Mouse (Mus musculus) thymus, postnatal 14 days (tissue): ENCODE data around the gene Cntrob.
"Not testable (repeated sequence)": the region's sequence is repeated elsewhere in the genome, so short reads cannot be mapped to it uniquely, and the experiment has no call there.

ENCODE experiments used
- DNase-seq: peaks from one replicate; pipeline ENCODE4 v3.0.0; 2021

The Cntrob gene

DNA sequence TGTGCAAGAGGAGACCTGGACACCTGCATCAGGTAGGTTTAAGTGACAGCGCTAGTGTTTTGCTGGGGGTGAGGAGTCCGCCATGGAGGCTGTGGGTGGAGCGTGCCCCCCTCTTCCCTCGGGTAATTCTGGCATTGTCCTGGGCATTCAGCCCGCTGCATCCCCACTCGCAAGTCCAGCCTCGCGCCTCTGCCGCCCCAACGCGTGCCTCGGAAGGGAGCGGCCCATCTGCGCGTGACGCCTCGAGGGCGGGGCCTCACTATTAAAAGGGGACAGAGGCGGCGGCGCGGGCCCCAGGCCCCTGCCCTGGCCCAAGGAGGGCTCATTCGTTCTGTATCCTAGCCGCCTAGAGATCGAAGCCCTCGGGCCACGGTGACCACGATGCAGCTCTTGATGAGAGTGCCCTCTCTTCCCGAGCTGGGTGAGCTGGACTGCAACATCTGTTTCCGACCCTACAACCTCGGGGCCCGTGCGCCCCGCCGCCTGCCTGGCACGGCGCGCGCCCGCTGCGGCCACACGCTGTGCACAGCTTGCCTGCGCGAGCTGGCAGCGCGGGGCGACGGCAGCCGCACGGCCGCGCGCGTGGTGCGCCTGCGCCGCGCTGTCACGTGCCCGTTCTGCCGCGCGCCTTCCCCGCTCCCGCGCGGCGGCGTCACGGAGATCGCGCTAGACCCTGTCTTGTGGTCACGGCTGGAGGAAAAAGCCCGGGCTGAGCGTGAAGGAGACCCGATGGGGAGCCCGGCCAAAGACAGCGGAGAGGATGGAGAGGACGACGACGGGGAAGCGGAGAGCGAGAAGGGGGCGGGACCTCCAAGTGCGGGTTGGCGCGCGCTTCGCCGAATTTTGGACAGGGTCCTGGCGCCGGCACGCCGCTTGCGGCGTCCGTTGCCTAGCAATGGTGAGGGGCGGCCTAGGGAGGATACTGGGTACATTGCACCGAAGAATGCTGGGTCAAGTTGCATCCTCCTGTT lies 16.9 kb upstream of the Cntrob start, which contains the start of gene Rnf227:
Gene Rnf227 (plus strand): TSS at position 301 of the 971 bp plus-strand sequence.
- peak; percentile 79 for DNase-seq

DNA sequence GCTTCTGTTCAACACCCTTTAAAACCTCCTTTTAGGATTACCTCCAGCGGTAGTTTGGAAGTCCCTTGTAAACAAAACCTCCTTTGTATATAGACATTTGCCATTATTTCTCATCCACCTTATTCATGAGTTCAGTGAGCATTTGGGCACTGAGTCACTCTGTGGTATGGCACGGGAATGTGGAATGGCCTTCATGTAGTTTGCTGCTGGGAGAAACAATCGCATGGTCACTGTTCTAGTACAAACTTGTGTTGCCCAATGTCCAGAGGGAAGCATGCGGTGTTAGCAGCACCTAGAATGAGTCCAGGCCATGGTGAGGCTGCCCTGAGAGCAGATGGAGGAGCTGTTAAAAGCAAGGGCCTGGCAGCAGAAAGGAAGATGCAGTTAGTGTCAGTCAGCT lies 11.2 kb upstream of the Cntrob start:
- DNase-seq: no peak

DNA sequence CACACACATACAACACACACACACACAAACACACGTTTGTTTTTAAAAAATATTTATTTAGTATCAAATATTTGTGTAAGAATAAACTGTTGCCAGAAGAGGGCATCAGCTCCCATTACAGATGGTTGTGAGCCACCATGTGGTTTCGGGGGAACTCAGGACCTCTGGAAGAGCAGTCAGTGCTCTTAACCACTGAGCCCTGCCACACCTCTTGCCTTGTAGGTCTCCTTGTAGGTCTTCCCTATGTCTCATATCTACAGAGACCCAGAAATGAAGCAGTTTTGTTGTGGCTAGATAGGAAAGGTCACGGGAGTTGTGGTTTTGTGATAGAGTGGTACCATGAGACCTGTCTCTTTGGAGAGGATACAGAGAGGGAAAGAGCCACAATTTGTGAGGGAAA lies 10.3 kb upstream of the Cntrob start:
- no peak for DNase-seq

DNA sequence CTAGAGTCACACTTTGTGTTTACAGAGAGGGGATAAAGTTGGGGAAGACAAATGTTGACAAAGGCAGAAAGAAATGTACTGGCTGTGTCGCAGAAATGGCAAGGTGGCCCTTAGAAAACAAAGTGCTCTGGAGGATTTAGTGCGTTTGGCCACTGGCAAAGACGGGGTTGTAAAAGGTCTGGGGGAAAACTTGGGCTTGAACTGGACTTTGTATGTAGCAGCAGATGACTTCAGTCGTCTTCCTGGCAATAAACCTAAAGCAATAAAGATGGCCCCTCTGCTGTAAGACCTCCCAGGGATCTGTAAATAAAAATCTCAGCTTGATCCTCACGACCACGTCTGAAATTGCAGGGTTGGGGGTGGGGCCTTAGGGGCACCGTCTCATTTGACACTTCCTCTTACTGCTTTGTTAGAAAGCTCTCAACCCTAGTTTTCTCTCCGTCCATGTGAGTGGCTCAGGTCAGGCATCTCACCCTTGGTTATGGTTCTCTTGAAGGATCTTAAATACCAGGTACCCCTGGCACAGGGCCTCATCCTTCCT lies 9.2 kb upstream of the Cntrob start:
- DNase-seq: no peak

DNA sequence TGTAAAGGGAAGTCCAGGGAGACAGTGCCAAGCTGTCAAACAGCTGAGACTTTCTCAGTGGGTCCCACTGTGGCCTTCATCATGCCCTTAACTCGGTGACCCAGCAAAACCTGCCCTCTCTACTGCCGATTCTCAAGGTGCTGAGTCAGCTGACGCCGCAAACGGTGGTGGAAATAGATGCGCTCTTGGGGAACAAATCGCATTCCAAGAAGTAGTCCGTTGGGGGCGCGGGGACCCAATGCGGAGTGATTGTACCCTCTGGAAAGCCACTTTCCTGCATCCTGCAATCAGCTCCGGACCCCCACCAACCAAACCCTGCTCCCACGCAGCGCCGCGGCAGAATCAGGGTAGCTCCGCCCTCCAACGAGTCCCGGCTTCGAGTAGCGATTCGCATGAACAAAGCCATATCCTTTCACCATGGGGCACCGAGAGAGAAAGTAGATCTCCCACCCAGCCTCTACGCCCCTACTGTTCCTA lies 8.4 kb upstream of the Cntrob start:
- DNase-seq: peak; percentile 84

DNA sequence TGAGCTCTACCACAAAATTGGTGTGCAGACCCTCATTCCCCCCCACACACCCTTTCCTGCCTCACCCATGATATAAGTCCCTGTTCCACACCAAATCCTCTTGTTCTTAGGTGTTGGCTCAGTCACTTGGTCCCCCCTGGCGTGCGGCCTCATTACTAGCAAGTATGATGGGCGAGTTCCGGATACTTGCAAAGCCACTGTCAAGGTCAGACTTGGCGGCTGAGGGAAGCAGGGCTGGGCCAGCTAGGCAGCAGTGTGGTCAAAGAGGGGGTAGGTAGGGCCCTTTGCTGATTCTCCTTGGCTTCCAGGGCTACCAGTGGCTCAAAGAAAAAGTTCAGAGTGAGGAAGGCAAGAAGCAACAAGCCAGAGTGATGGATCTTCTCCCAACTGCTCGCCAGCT lies 7.6 kb upstream of the Cntrob start:
- DNase-seq: no peak

DNA sequence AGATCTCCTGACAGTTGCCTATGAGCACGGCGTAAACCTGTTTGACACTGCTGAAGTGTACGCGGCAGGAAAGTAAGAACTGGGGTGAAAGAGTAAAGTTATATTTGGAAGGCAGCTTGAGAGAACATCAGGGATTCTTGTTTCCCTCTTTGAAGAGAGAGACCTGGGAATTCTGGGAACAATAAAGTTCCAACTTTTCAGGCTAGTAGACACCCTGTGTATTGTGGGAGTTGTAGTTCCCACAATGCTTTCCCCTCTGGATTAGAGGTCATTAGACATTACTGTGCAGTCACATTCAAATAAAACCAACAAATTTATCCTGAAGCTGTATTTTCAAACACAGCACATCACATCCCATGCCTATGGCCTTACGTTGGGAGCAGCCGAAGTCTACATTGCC lies 4.9 kb upstream of the Cntrob start:
- no peak for DNase-seq

DNA sequence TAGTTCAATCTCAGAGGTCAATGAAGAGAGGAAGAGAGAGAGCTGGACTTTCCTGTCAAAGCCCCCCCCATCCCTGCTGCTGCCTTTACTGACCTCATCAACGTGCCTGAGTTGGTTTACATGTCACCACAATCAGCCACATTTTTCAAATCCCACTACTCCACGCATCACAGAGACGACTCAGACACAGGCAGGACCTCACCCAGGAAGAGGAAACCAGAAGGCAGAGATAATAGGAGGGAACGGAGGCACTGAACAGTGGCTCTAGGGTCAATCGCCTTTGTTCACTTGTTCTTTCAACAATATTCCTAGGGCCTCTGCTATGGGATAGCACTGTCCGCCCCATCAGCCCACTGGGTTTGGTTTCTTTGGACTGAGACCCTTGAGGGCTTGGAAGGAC lies 4.1 kb upstream of the Cntrob start:
- DNase-seq: no peak

DNA sequence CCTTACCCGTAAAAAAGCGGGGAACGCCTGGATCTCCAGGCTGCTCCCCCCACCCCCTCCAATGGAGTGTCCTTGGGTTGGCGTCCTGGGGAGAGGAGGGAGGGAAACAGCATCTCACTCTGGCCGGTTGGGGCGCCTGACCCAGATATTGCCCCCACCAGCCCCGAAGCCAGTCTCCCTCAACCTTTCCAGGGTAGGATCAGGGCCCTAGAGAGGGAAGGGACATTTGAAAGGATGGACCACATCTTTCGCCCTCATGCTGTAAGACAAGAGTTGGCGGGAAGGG lies 3.5 kb upstream of the Cntrob start:
- no peak for DNase-seq

DNA sequence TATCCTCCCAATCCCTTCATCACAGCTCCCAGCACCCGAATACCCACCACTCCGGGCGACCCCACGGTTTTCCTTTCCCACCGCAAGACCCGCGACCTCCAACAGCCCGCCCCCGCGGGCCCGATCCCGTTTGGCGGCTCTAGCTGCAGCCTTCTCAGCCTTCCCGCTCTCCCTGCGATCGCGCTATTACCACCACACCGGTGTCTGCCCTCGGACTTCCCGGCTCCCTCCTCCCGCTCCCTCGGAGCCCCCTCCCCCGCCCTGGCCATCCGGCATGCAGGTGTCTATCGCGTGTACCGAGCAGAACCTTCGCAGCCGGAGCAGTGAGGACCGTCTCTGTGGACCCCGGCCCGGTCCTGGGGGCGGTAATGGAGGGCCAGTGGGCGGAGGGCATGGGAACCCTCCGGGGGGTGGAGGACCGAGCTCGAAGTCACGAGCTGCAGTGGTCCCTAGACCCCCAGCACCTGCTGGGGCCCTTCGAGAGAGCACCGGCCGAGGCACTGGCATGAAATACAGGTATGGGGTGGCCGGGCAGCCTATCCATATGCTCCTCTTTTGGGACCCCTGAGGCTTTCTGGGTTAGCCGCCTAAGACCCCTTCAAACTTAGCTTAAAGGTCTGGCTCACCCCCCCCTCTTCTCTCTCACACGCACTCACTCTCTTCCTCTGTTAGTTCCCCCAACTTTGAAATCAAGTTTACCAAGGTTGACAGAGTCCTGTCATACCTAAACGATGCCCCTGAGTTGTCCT lies 3.0 kb upstream of the Cntrob start:
- peak; percentile 63 for DNase-seq

DNA sequence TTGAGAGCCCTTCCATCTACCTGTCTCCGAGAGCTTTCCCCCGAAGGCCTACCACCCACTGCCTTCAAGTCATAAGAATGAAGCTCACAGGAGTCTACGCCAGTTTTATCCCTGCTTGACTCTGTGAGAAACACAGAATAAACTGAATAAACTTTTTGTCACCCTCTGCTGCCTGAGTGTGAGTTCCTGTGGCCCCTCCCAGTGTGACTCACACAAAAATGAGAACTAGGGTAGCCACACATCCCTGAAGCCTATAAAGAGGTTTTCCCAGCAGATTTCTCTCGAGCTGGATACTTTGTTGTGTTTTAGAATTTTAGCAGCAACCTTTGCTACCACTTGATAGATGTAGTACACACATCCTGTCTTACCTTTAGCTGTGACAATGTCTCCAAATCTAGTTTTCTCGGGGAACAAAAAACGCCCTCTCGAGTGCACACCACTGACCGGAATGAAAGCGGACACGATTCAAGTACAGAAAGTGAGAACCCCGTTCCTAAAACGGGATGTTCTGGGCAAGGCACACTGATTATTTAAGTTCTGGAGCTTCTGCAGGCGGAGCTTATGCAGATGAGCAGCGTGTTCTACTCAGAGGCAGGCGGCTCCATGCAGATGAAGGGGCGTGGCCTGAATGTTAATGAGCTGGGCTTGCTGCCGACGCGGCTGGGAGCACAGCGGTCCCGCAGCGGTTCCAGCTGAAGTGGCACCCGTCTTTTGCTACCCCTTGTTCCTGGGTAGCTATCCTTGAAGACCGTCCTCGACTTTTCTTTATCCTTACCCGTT lies 2.2 kb upstream of the Cntrob start, which contains the start of gene Kcnab3:
Gene Kcnab3 (plus strand): TSS at position 631 of the 780 bp plus-strand sequence.
- peak; percentile 91 for DNase-seq

DNA sequence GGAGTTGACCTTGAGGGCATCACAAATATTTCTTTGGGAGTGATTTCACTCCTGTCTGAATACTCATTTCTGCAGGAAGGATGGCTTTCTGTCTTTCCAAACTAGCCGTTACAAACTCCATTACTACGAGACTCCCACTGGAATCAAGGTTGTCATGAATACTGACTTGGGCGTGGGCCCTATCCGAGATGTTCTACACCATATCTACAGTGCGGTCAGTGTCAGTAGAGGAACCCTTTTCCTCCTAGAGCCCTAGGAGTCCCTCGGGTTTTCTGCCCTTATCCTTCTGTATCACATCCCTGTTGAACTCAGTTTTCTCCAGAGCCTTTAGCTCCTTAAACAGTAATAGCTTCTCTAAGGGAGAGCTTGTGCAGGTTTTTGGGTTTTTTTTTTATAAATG lies 1.2 kb upstream of the Cntrob start:
- DNase-seq: no peak

DNA sequence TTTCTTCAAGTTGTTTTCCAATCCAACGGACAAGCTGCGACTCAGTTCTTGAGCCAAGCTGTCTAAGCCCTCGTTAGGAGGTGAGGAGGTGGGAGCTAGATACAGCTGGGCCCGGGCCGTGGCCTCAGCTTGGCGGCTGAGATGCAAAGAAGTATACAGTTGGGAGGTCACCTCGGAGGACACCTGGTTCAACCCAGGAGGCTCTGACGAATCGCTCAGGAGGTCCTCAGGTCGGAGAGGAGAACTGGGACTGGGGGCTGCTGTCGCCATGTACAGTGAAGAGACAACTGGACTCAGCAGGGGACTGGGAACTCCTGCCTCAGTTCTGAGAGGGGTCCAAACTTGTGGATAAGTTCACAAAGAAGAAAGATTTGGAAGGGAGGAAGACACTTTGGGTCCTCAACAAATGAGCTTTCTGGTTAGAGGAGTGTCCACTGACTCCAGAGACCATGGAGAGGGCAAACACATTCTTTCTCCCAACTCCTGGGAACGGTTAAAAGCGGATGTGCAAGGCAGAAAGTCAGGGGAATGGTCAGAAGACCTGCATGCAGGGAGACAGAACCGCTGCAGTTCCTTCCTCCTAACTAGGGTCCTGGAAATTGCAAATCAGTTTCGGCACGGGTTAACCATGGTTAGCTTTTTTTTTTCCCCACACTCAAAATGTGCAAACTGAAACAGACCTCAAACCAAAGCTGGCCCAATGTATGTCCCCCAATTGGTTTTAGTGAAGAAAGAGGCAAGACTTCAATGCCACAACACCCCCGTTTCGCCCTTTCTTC lies 693 bp downstream of the Cntrob start:
- peak; percentile 31 for DNase-seq

DNA sequence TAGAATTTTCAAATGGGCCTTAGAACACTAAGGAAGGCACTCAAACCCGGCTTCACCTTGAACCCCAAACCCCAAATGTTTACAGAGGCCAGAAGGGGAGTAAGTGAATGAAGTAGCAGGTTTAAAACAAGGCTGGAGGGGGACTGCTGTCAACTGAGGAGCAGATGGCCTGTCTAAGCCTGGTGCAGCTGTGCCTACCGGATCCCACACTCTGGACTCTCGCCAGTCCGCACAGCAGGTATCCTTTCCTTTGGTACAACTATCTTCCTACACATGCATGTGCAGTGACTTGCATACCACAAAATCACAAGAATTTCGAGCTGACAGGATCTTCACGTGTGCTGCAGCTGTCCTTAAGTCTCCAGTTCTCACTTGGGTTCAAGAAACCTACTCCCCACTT lies 1.6 kb downstream of the Cntrob start:
- no peak for DNase-seq

DNA sequence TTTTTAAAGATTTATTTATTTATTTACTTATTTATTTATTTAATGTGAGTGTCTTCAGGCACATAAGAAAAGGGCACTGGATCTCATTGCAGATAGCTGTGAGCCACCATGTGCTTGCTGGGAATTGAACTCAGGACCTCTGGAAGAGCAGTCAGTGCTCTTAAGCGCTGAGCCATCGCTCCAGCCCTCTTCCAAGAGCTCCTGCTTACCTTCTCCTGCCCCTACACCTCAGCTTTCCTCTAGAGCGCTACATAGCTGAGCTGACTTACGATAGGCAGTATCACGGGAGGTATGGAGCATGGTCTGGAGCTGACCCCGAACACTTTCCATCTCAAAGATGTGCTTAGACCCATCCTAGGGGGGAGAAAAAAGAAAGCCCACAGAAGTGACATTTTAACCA lies 2.0 kb downstream of the Cntrob start:
- DNase-seq: no peak

DNA sequence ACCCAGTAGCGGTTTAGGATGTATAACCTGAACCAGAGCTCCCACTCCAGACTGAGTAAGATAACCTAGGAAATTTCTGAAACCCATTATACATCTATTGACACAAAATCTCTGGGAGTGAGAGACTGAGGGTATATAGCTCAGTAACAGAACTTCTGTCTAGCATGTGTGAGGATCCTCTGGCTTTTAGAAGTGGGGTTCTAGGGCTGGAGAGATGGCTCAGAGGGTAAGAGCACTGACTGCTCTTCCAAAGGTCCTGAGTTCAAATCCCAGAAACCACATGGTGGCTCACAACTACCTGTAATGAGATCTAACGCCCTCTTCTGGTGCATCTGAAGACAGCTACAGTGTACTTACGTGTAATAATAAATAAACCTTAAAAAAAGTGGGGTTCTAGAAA lies 5.6 kb downstream of the Cntrob start:
- not testable (repeated sequence) for DNase-seq

DNA sequence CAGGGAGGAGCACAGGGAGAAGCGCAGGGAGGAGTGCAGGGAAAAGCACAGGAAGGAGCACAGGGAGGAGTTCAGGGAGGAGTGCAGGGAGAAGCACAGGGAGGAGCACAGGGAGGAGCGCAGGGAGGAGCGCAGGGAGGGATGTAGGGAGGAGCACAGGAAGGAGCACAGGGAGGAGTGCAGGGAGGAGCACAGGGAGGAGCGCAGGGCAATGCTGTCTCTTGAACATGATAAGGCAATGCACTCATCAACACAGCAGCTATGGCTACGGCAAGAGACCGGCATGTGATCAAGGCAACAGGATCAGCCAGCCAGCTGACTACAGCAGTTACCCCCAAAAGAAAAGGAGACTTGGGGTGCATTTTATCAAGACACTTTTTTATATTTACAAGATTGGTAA lies 7.2 kb downstream of the Cntrob start:
- DNase-seq: no peak

DNA sequence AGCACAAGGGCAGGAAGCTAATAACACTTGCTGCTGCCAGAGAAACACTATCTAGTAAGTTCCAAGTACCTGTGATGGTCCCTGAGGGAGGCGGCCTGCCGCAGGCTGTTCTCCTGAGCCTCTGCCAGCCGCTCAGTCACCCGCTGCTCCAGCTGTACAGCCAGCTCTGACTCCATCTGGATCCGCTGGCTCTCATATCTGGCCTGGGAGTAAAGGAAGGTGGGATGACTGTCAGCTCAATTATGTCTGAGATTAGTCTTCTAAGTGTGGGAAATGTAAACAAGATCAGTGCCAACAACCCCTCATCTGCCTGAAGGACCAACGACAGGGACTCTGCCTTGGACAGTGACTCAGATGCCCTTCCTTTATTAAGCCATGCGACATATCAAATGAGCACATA lies 12.3 kb downstream of the Cntrob start:
- DNase-seq: no peak

DNA sequence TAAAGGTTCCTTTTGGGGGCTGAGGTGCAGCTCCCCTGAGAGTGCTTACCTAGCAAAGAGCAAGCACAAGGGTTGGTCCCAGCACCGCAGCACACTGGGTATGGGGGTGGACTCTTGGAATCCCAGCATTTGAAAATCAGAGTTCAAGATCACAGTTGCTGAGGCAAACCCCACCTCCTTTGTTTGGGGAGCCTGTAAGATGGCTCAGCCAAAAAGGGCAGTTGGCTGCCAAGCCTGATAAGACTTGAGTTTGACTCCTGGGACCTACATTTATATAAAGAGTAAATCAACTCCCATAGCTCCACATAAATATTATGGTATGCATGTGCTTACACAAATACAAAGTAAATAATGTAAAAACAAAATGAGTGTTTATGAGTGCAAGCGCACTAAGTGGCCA lies 17.5 kb downstream of the Cntrob start:
- no peak for DNase-seq

DNA sequence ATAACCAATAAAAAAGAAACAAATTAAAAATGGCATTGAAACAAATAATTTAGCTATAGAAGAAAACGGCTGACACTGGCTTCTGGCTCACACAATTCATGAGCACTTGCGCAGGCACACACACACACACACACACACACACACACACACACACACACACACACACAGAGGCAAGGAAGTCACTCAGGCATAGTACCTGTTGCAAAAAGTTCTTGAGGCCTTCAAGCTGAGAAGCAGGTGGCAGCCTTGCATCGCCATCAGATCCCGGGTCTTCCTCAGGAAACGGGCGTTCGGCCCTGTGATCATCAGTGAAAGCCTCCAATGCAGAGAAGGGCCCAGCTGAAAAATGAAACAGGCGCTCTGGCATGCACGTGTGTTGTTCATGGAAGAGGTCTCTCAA lies 18.3 kb downstream of the Cntrob start:
- DNase-seq: no peak

DNA sequence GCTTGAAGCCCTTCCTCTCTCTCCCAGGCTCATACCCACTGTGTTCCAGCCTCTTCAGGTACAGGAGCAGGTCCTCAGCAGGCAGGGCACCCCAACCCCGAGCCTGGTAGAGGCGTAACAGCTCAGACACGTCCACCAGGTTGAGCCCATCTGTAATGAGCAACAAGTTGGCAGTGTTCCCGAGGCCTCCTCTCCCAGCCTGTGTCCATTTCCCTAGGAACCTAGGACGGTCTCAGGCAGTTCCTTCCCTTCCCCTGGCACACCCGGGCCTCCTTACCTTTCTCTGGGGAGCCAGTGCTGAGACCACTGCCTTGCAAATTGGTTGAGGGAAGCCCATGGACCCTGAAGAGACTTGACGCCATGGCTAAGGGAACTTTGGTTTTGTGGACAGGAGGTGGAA lies 20.8 kb downstream of the Cntrob start:
- DNase-seq: no peak

DNA sequence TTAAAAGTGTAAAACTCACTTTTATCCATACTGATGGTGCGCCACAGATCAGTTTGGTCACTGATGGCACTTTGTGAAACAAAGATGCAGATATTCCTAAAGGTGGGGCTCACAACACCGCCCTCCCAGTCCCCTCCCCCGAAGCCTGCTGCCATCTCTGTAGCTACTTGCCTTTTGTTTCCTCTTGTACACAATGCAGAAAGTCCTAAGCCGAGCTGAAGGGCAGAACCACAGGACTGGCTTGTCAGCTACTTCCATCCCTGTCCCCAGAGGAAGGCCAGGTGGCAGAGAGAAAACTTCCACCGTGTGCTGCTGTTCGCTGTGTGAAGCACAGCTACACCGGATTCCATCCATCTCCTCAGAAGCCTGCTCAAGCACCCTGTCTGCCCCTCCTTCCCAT lies 25.3 kb downstream of the Cntrob start:
- no peak for DNase-seq
